Mouse (Mus musculus) bone marrow macrophage, adult 2 months (primary cell): Measurements from ENCODE around the gene Ndufa4l2. TPM values are rescaled to one million over a fixed set of nuclear protein-coding genes. Genes with fewer than 3 reads are reported as not detected.

Experiments used
- H3K27ac ChIP-seq: 2 replicates; pipeline ENCODE4 v1.5.1; 2012; ENCODE audit warnings: low read depth, low read length; ENCODE audit not compliant: insufficient read depth
- H3K4me1 ChIP-seq: 2 replicates; pipeline ENCODE4 v1.6.1; 2012; ENCODE audit warnings: low read length; ENCODE audit not compliant: control insufficient read depth, insufficient read depth
- H3K4me3 ChIP-seq: 2 replicates; pipeline ENCODE4 v1.5.1; 2012; ENCODE audit warnings: mild to moderate bottlenecking, low read length, moderate library complexity; ENCODE audit not compliant: insufficient read depth
- CTCF ChIP-seq: IDR thresholded peaks from 2 replicates; pipeline ENCODE4 v1.5.1; 2012; ENCODE audit warnings: low read depth, mild to moderate bottlenecking, low read length, moderate library complexity
- POLR2A ChIP-seq: IDR thresholded peaks from 2 replicates; pipeline ENCODE4 v1.6.1; 2012; ENCODE audit warnings: mild to moderate bottlenecking, low read depth, low read length, borderline replicate concordance
- polyA plus RNA-seq: library from polyadenylated mRNA; stranded (reverse); fragments of >200 nt; gene quantifications from 2 replicates; pipeline ENCODE4 v1.2.4, GENCODE M21; 2012; ENCODE audit not compliant: missing spikeins, insufficient read depth, insufficient read length

Gene Ndufa4l2
- polyA plus RNA-seq, 1 experiment = not detected

DNA sequence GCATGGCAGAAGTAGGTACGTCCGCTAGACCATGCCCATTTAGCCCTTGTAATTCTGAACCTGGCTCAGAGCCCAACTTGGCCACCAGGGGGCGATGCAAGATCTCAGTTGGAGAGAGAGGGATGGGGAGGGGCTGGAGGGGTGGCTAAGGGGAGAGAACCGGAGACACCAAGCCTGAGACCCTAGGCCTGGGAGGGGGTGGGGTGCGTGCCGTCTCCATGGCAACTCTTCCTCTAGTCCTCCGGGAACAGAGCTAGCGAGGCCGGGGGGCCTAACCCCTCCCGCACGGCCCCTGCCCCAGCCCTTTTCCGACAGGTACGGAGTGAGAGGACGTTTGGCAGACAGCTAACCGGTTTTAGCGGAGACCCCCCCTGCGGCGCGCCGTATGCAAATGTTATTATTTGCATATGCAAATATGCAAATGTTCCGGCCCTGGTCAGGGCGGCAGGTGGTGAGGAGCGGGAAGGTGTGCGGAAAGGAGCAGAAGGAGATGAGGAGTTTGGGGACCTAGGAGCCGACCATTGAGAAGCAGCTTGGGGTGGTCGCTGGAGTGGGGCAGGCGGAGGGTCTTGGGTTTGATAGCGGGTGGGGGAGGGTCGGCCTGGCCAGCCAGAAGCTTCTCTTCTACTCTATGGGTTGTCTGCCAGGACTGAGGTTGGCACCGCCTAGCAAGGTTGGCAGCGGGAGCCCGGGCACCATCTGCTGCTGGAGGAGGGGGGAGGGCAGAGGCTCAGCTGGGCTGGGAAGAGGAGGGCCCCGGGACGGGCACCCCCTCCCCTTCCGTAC lies 5.5 kb upstream of the Ndufa4l2 start:
- TF ChIP-seq POLR2A (no peak), CTCF (peak; percentile 97)
- peaks cover 13% of the 10 kb centered on the region for H3K4me1 ChIP-seq
- H3K27ac ChIP-seq = no peak overlapping the region
- H3K4me3 ChIP-seq = peak overlapping the region; percentile 41

DNA sequence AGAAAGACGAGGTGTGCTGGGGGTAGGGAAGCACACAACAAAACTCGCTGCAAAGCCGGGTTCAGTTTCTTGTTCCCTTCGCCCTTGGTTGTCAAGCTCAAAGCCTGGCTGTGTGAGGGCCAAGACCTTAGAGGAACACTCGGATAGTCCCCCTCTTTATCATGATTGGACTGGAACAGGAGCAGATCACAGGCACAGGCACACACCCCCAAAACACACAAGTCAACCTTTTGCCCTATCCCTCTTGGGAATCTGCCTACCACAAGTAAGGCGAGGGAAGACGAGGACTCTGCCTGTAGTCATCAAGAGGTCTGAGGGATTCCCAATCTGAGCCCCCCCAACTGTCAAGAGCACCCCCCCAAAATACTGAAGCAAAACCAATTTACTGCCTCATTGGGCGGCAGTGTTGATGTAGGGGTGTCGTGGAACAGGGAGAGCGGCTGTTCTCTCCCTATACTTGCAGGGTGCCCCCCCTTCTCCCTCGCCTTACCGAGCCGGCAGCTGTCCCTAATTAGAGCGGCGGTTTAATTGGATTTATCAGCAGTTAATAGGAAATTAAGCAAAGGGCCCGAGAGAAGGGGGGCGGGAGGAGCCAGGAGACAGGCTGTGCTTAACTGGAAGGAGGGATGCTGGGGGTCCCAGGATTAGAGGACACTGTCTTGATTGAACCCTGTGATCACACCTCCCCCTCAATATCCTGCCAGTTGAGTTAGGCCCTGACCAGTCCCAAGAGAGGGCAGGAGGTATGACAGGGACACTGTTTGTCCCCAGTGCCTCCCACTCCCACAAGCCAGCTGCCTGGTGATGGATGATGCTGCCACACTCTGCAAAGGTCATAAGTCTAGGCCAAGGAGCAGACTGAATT lies 4.7 kb upstream of the Ndufa4l2 start:
- peaks cover 15% of the 10 kb centered on the region for H3K4me1 ChIP-seq
- no peak overlapping the region for H3K4me3 ChIP-seq
- no peak for TF ChIP-seq CTCF
- TF ChIP-seq POLR2A = no peak
- H3K27ac ChIP-seq = no peak overlapping the region

DNA sequence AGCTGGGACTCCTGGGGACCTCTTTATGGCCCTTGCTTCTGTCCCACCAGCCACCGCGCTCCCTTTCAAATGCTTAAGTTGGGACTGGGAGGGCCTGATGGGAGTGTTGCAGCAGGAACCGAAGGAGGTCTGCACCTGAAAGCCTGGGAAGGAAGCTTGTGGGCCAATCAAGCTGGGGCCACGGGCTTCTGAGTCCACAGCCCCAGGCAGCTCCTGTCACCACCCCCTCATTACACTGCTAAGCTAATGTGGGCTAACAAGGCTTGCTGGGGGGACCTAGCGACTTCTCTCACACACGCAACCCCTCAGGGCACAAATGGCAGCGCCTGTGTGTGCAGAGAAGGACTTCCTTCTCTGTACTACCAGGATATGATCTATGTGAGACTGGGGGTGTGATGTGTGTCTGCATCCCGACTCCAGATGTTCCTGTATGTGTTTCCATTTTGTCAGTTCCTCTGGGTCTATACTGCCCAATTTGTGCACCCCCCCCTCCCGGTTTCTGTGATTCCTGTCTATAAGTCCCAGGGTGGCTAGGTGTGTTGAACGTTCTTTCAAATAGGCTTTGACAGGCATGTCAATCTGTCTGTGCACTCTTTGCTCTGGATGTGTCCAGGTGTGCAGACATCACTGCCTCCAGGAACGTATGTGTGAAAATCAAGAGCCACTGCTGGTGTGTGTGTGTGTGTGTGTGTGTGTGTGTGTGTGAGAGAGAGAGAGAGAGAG lies 3.7 kb upstream of the Ndufa4l2 start:
- TF ChIP-seq CTCF (no peak), POLR2A (no peak)
- Histone ChIP-seq H3K4me1 (peaks cover 15% of the 10 kb centered on the region), H3K27ac (no peak overlapping the region), H3K4me3 (peak overlapping the region; percentile 64)

DNA sequence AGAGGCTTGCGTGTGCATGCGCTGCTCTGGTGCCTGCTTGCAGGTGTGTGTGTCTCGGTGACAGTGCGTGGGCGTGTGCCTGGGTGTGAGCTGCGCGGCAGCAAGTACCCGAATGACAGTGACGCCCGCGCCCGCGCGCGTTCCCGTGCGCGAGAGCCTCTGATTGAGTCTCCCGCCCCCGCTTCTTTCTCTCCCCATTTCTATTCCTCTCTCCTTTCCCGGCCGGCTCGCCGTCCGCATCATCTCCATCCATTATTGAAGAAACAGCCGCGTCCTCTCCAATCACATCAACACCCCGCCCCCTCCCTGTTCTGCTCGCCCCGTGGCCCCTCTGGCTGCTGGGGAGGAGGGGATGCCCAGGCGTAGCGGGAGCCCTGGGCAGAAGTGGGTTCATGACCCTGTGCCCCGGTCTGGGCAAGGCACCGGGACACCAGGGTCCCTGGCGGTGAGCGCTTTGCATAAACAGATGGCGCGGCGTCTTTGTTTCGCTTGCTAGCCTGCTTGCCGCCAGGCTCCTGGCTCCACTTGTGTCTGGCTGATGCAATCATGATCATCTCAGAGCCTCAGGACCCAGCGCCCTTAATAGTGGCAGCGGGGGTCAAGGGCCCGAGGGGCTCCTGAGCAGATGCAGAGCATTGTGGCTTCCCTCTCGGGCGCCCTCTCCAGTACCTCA lies 3.0 kb upstream of the Ndufa4l2 start:
- Histone ChIP-seq H3K4me1 (peaks cover 15% of the 10 kb centered on the region), H3K4me3 (peak overlapping the region; percentile 64), H3K27ac (no peak overlapping the region)
- TF ChIP-seq CTCF (no peak), POLR2A (no peak)

DNA sequence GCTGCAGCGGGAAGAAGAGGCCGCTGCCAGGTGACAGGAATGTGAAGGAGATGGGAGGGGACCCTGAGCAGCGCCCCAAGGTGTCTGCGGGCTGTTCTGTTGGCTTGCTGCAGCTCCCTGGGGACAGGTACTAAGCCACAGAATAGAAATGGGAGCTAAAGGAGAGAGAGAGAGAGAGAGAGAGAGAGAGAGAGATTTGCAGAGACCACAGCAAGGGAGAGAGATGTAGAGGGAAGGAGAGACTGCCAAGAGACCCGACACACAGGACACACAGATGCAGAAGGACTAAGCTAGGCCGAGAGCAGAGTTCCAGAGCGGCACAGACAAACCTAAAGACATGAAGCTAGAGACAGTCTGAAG lies 2.5 kb upstream of the Ndufa4l2 start:
- peaks cover 15% of the 10 kb centered on the region for H3K4me1 ChIP-seq

DNA sequence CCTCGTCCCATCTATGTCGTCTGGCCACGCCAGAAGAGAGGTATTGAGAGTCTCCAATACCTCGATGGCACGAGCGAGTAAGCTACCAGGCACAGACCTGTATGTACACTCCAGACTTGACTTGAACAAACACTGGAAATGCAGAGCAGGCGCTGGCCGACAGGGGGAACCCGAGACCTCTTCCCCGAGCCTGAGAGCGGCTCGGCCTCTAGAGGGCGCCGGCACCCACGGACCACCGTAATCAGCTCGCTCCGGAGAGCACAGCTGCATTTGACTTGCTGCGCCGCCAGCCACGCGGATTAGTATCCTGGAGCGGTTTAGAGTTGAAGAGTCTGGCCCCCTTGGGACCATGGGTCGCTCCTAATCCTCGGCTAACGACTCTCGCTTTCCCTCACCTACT lies 2.0 kb upstream of the Ndufa4l2 start:
- H3K27ac ChIP-seq = no peak overlapping the region
- peak; percentile 98 for TF ChIP-seq CTCF
- TF ChIP-seq POLR2A = no peak
- peaks cover 15% of the 10 kb centered on the region for H3K4me1 ChIP-seq
- peak overlapping the region; percentile 64 for H3K4me3 ChIP-seq

More for the DNA sequence above, 2.5 kb upstream of the Ndufa4l2 start:
- TF ChIP-seq CTCF (no peak), POLR2A (no peak)
- Histone ChIP-seq H3K4me3 (peak overlapping the region; percentile 64), H3K27ac (no peak overlapping the region)

DNA sequence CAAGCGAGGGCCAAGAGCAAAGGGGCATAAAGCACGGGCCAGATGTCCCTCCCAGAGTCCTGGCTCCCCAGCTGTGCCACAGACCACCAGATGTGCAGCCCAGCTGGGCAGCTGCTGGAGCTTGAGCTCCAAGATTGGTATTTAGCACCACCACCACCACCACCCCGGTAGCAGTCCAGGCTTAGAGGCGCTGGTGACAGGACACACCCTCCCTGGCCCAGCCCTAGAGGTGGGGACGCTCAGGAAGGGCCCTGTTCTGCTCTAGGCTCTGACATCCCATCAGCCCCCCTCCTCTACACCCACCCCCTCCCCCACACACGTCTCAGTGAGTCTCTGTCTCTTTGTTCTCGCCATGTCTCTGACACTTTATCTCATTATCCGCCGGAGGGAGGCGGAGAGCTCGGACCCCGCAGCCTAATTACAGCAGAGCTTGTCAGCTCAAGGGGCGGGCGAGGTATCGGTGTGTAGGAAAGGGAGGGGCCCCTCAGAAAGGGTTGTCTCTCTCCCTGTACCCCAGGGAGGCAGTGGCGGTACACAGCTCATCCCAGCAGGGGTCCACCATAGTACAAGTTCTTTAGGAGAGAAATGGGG lies 1.2 kb upstream of the Ndufa4l2 start:
- TF ChIP-seq POLR2A = no peak
- TF ChIP-seq CTCF = no peak
- Histone ChIP-seq H3K27ac (no peak overlapping the region), H3K4me1 (peaks cover 12% of the 10 kb centered on the region), H3K4me3 (peak overlapping the region; percentile 49)

DNA sequence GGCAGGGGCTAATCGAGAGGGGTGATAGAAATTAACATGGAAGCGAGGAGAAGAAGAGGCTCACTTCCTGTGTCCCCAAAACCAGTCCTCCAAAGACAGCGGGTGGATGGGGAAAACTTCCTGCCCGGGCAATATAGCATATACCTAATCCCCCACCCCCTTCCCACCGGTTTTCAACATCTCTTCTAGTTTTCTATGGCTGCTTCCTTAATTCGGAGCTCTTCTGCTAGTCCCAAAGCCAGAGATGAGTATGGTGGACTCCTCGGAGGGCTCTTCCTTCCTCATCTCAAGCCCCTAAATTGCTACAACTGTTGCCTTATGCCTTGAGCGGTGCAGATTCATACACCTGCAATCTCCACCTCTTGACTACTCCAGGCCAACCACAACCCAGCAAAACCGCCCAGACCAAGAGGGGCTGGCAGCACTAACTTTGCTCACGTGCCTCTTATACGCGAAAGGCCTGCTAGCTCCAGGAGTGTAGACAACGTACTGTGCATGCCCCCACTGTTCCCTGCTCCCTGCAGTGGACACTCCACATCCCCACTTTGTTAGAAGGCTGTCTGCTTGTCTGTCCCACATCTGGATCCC lies 562 bp upstream of the Ndufa4l2 start:
- no peak overlapping the region for H3K4me3 ChIP-seq
- TF ChIP-seq CTCF (no peak), POLR2A (no peak)
- H3K4me1 ChIP-seq = peaks cover 10% of the 10 kb centered on the region
- no peak overlapping the region for H3K27ac ChIP-seq
